Mouse (Mus musculus): ENCODE data around the gene Olfr1186. TPM values are rescaled to one million over a fixed set of nuclear protein-coding genes. Genes with fewer than 3 reads are reported as not detected.
"Not testable (repeated sequence)": the region's sequence is repeated elsewhere in the genome, so short reads cannot be mapped to it uniquely, and the experiment has no call there.

The Olfr1186 gene
- polyA plus RNA-seq (2015; fragmentation: Nextera tagmentation; extraction: Ambion mirVana), result not detected in 2 replicates

GRCm38 (mm10) chr2:88518251-88518650 lies at the start of gene Olfr1186:
Olfr1186 (plus strand) TSS chr2:88518551.
- WGBS, result 70% methylated on average over 2 of the region's 2 CpGs
- Histone ChIP-seq H3K9me3 (no peaks in the 10 kb centered on the region), H3K9ac (no peak within 1 kb of the TSS), H3K27me3 (no peaks in the 10 kb centered on the region), H3K27ac (no peak within 1 kb of the TSS), H3K36me3 (no peaks in the 10 kb centered on the region), H3K4me3 (no peak within 1 kb of the TSS), H3K4me2 (no peak within 1 kb of the TSS), H3K4me1 (no peaks in the 10 kb centered on the region)
- ATAC-seq (ENCODE audit: insufficient number of reproducible peaks, low FRiP score, low TSS enrichment, low read depth), result no peak

- no peaks in the 10 kb centered on the region for H3K9me3 ChIP-seq
- no peak within 1 kb of the TSS for H3K9ac ChIP-seq
- no peak within 1 kb of the TSS for H3K27ac ChIP-seq
- H3K36me3 ChIP-seq, result no peaks in the 10 kb centered on the region
- no peaks in the 10 kb centered on the region for H3K27me3 ChIP-seq
- no peaks in the 10 kb centered on the region for H3K4me1 ChIP-seq
- ATAC-seq (ENCODE audit: insufficient number of reproducible peaks, low FRiP score, low TSS enrichment, low read depth), result no peak
- H3K4me3 ChIP-seq, result no peak within 1 kb of the TSS
- no peak within 1 kb of the TSS for H3K4me2 ChIP-seq
- WGBS, result 83% methylated on average over 2 of the region's 2 CpGs
Measured at GRCm38 (mm10) chr2:88483298-88483697, 35.1 kb upstream of the Olfr1186 start, which contains the start of gene Olfr1184. Olfr1184 (plus strand) TSS chr2:88483598.

- H3K9ac ChIP-seq, result no peak within 1 kb of the TSS
Measured at GRCm38 (mm10) chr2:88493020-88493419, 25.3 kb upstream of the Olfr1186 start, which contains the start of gene Olfr1185-ps1. Olfr1185-ps1 (plus strand) TSS chr2:88493320.

GRCm38 (mm10) chr2:88525720-88526119 lies 7.4 kb downstream of the Olfr1186 start:
- Histone ChIP-seq H3K27ac (no peak overlapping the region), H3K9ac (no peak overlapping the region), H3K4me2 (no peak overlapping the region), H3K9me3 (no peaks in the 10 kb centered on the region), H3K4me3 (no peak overlapping the region), H3K27me3 (no peaks in the 10 kb centered on the region), H3K4me1 (no peaks in the 10 kb centered on the region), H3K36me3 (no peaks in the 10 kb centered on the region)
- 68% methylated on average over 3 of the region's 3 CpGs for WGBS
- ATAC-seq (ENCODE audit: insufficient number of reproducible peaks, low FRiP score, low TSS enrichment, low read depth), result no peak

More at GRCm38 (mm10) chr2:88493020-88493419, 25.3 kb upstream of the Olfr1186 start, which contains the start of gene Olfr1185-ps1:
- WGBS, result 76% methylated on average over 2 of the region's 2 CpGs
- ATAC-seq (ENCODE audit: insufficient number of reproducible peaks, low FRiP score, low TSS enrichment, low read depth), result no peak
- Histone ChIP-seq H3K4me3 (no peak within 1 kb of the TSS), H3K9me3 (no peaks in the 10 kb centered on the region), H3K27me3 (no peaks in the 10 kb centered on the region), H3K4me1 (no peaks in the 10 kb centered on the region), H3K36me3 (no peaks in the 10 kb centered on the region), H3K4me2 (no peak within 1 kb of the TSS), H3K27ac (no peak within 1 kb of the TSS)

- H3K36me3 ChIP-seq, result no peaks in the 10 kb centered on the region
- H3K27ac ChIP-seq, result no peak within 1 kb of the TSS
- H3K9ac ChIP-seq, result no peak within 1 kb of the TSS
- no peak within 1 kb of the TSS for H3K4me2 ChIP-seq
- no peaks in the 10 kb centered on the region for H3K27me3 ChIP-seq
- no peaks in the 10 kb centered on the region for H3K9me3 ChIP-seq
- no peak for ATAC-seq (ENCODE audit: insufficient number of reproducible peaks, low FRiP score, low TSS enrichment, low read depth)
- no peak within 1 kb of the TSS for H3K4me3 ChIP-seq
- WGBS, result 91% methylated on average over 2 of the region's 2 CpGs
- no peaks in the 10 kb centered on the region for H3K4me1 ChIP-seq
Measured at GRCm38 (mm10) chr2:88556635-88557034, 38.3 kb downstream of the Olfr1186 start, which contains the start of gene Olfr1188. Olfr1188 (plus strand) TSS chr2:88556935.

GRCm38 (mm10) chr2:88572696-88573095 lies 54.3 kb downstream of the Olfr1186 start:
- not testable (repeated sequence) for H3K36me3 ChIP-seq; H3K4me3 ChIP-seq; H3K4me2 ChIP-seq; H3K4me1 ChIP-seq; H3K27me3 ChIP-seq; H3K9ac ChIP-seq; ATAC-seq (ENCODE audit: insufficient number of reproducible peaks, low FRiP score, low TSS enrichment, low read depth); H3K9me3 ChIP-seq; H3K27ac ChIP-seq
- 90% methylated on average over 12 of the region's 12 CpGs for WGBS

Other genes starting within 250 kb of the Olfr1186 start
- gene Olfr1173, start 238.7 kb upstream of the Olfr1186 start, polyA plus RNA-seq (2015; fragmentation: Nextera tagmentation; extraction: Ambion mirVana), result not detected in 2 replicates
- not detected in 2 replicates for gene Olfr1174-ps, start 203.4 kb upstream of the Olfr1186 start, polyA plus RNA-seq (2015; fragmentation: Nextera tagmentation; extraction: Ambion mirVana)
- gene Olfr1175-ps, start 191.3 kb upstream of the Olfr1186 start, polyA plus RNA-seq (2015; fragmentation: Nextera tagmentation; extraction: Ambion mirVana), result not detected in 2 replicates
- gene Olfr1176, start 181.8 kb upstream of the Olfr1186 start, polyA plus RNA-seq (2015; fragmentation: Nextera tagmentation; extraction: Ambion mirVana), result not detected in 2 replicates
- gene Olfr1177-ps, start 172.1 kb upstream of the Olfr1186 start, polyA plus RNA-seq (2015; fragmentation: Nextera tagmentation; extraction: Ambion mirVana), result not detected in 2 replicates
- not detected in 2 replicates for gene Olfr1178, start 131.5 kb upstream of the Olfr1186 start, polyA plus RNA-seq (2015; fragmentation: Nextera tagmentation; extraction: Ambion mirVana)
- not detected in 2 replicates for gene Olfr1179, start 112.1 kb upstream of the Olfr1186 start, polyA plus RNA-seq (2015; fragmentation: Nextera tagmentation; extraction: Ambion mirVana)
- gene Olfr1180, start 99.4 kb upstream of the Olfr1186 start, polyA plus RNA-seq (2015; fragmentation: Nextera tagmentation; extraction: Ambion mirVana), result not detected in 2 replicates
- not detected in 2 replicates for gene Olfr1181, start 92.4 kb upstream of the Olfr1186 start, polyA plus RNA-seq (2015; fragmentation: Nextera tagmentation; extraction: Ambion mirVana)
- not detected in 2 replicates for gene Gm13757, start 69.4 kb upstream of the Olfr1186 start, polyA plus RNA-seq (2015; fragmentation: Nextera tagmentation; extraction: Ambion mirVana)
- gene Olfr1183, start 63.7 kb upstream of the Olfr1186 start, polyA plus RNA-seq (2015; fragmentation: Nextera tagmentation; extraction: Ambion mirVana), result not detected in 2 replicates
- gene Olfr1184, start 35.0 kb upstream of the Olfr1186 start, polyA plus RNA-seq (2015; fragmentation: Nextera tagmentation; extraction: Ambion mirVana), result not detected in 2 replicates
- not detected in 2 replicates for gene Olfr1185-ps1, start 25.2 kb upstream of the Olfr1186 start, polyA plus RNA-seq (2015; fragmentation: Nextera tagmentation; extraction: Ambion mirVana)
- not detected in 2 replicates for gene Olfr1188, start 38.4 kb downstream of the Olfr1186 start, polyA plus RNA-seq (2015; fragmentation: Nextera tagmentation; extraction: Ambion mirVana)
- not detected in 2 replicates for gene Olfr1189, start 67.9 kb downstream of the Olfr1186 start, polyA plus RNA-seq (2015; fragmentation: Nextera tagmentation; extraction: Ambion mirVana)
- gene Olfr1191-ps1, start 122.0 kb downstream of the Olfr1186 start, polyA plus RNA-seq (2015; fragmentation: Nextera tagmentation; extraction: Ambion mirVana), result not detected in 2 replicates
- gene Olfr1192-ps1, start 130.0 kb downstream of the Olfr1186 start, polyA plus RNA-seq (2015; fragmentation: Nextera tagmentation; extraction: Ambion mirVana), result not detected in 2 replicates
- gene Olfr1193, start 157.1 kb downstream of the Olfr1186 start, polyA plus RNA-seq (2015; fragmentation: Nextera tagmentation; extraction: Ambion mirVana), result not detected in 2 replicates
- not detected in 2 replicates for gene Olfr1195, start 170.6 kb downstream of the Olfr1186 start, polyA plus RNA-seq (2015; fragmentation: Nextera tagmentation; extraction: Ambion mirVana)
- gene Olfr1196, start 186.0 kb downstream of the Olfr1186 start, polyA plus RNA-seq (2015; fragmentation: Nextera tagmentation; extraction: Ambion mirVana), result not detected in 2 replicates
- not detected in 2 replicates for gene Olfr1197, start 213.8 kb downstream of the Olfr1186 start, polyA plus RNA-seq (2015; fragmentation: Nextera tagmentation; extraction: Ambion mirVana)
- gene Olfr1198, start 232.8 kb downstream of the Olfr1186 start, polyA plus RNA-seq (2015; fragmentation: Nextera tagmentation; extraction: Ambion mirVana), result not detected in 2 replicates
- gene Olfr1199, start 241.9 kb downstream of the Olfr1186 start, polyA plus RNA-seq (2015; fragmentation: Nextera tagmentation; extraction: Ambion mirVana), result not detected in 2 replicates